Mouse (Mus musculus): ENCODE measurements around the gene Lrg1. TPM values are rescaled to one million over a fixed set of nuclear protein-coding genes. Genes with fewer than 3 reads are reported as not detected.

Gene Lrg1
- total and polyA plus RNA-seq, 2 experiments from 2014 or later: 0.43 to 0.49 TPM

GRCm38 (mm10) chr17:56119981-56120880 is 1.6 kb downstream of the Lrg1 start:
- H3K9me3 ChIP-seq (ENCODE audit: low read length): peaks cover 6% of the 10 kb centered on the region; the same call in 1 of the 2 replicates
- no peak overlapping the region for H3K9ac ChIP-seq (replicated peaks; ENCODE audit: low read length, poor library complexity, severe bottlenecking)
- 0 out of 2 replicates have a peak overlapping the region, but pooled peaks have one; percentile 15 for H3K4me2 ChIP-seq (ENCODE audit: low read depth, low read length, poor library complexity, severe bottlenecking)
- ATAC-seq (ENCODE audit: low FRiP score) (no peak), DNase-seq (ENCODE audit: low spot score) (no peak)
- no peak for TF ChIP-seq CTCF (IDR thresholded peaks at IDR 0.05)
- WGBS: 7% methylated on average over 66 of the region's 66 CpGs
- peak overlapping the region; percentile 5; the same call in 1 of the 2 replicates for H3K4me3 ChIP-seq (ENCODE audit: low read depth, low read length)
- H3K36me3 ChIP-seq (ENCODE audit: insufficient read depth, low read length): peaks cover 14% of the 10 kb centered on the region
- H3K27me3 ChIP-seq (ENCODE audit: insufficient read depth, low read length): peaks cover 38% of the 10 kb centered on the region
- no peak overlapping the region for H3K27ac ChIP-seq (ENCODE audit: low read depth, low read length)
- peaks cover 4% of the 10 kb centered on the region; the same call in 1 of the 2 replicates for H3K4me1 ChIP-seq (ENCODE audit: insufficient read depth, low read length)

GRCm38 (mm10) chr17:56119431-56119830 is 2.4 kb downstream of the Lrg1 start:
- H3K36me3 ChIP-seq (ENCODE audit: insufficient read depth, low read length): peaks cover 8% of the 10 kb centered on the region
- H3K27me3 ChIP-seq (ENCODE audit: insufficient read depth, low read length): peaks cover 38% of the 10 kb centered on the region
- no peak overlapping the region for H3K4me2 ChIP-seq (ENCODE audit: low read depth, low read length, poor library complexity, severe bottlenecking)
- peaks cover 6% of the 10 kb centered on the region; the same call in 1 of the 2 replicates for H3K9me3 ChIP-seq (ENCODE audit: low read length)
- no peak overlapping the region for H3K4me3 ChIP-seq (ENCODE audit: low read depth, low read length)
- DNase-seq (ENCODE audit: low spot score): no peak
- H3K4me1 ChIP-seq (ENCODE audit: insufficient read depth, low read length): peaks cover 4% of the 10 kb centered on the region; the same call in 1 of the 2 replicates
- no peak overlapping the region for H3K9ac ChIP-seq (replicated peaks; ENCODE audit: low read length, poor library complexity, severe bottlenecking)
- WGBS: 50% methylated on average over 12 of the region's 12 CpGs
- no peak for ATAC-seq (ENCODE audit: low FRiP score)
- no peak for TF ChIP-seq CTCF (IDR thresholded peaks at IDR 0.05)
- H3K27ac ChIP-seq (ENCODE audit: low read depth, low read length): no peak overlapping the region

GRCm38 (mm10) chr17:56117251-56117710 is 4.5 kb downstream of the Lrg1 start, which contains the start of gene Plin5:
Gene Plin5, minus strand, starts transcription at chr17:56117596.
- H3K9ac ChIP-seq (replicated peaks; ENCODE audit: low read length, poor library complexity, severe bottlenecking): no peak within 1 kb of the TSS
- WGBS: 3% methylated on average over 27 of the region's 27 CpGs
- H3K4me3 ChIP-seq (ENCODE audit: low read depth, low read length): peak within 1 kb of the TSS; percentile 25
- ATAC-seq (ENCODE audit: low FRiP score) (peak; percentile 61), DNase-seq (ENCODE audit: low spot score) (peak; percentile 59)
- no peak within 1 kb of the TSS for H3K27ac ChIP-seq (ENCODE audit: low read depth, low read length)
- TF ChIP-seq CTCF (IDR thresholded peaks at IDR 0.05): no peak
- no peaks in the 10 kb centered on the region for H3K36me3 ChIP-seq (ENCODE audit: insufficient read depth, low read length)
- H3K9me3 ChIP-seq (ENCODE audit: low read length): 0 out of 2 replicates have a peak, but pooled peaks cover 3% of the 10 kb centered on the region
- peak within 1 kb of the TSS; percentile 54 for H3K4me2 ChIP-seq (ENCODE audit: low read depth, low read length, poor library complexity, severe bottlenecking)
- peaks cover 4% of the 10 kb centered on the region; the same call in 1 of the 2 replicates for H3K4me1 ChIP-seq (ENCODE audit: insufficient read depth, low read length)
- peaks cover 38% of the 10 kb centered on the region for H3K27me3 ChIP-seq (ENCODE audit: insufficient read depth, low read length)

GRCm38 (mm10) chr17:56116193-56116592 is 5.6 kb downstream of the Lrg1 start:
- no peak for ATAC-seq (ENCODE audit: low FRiP score)
- no peak for DNase-seq (ENCODE audit: low spot score)
- no peak overlapping the region for H3K27ac ChIP-seq (ENCODE audit: low read depth, low read length)
- 75% methylated on average over 10 of the region's 10 CpGs for WGBS
- H3K27me3 ChIP-seq (ENCODE audit: insufficient read depth, low read length): peaks cover 30% of the 10 kb centered on the region
- no peak overlapping the region for H3K4me2 ChIP-seq (ENCODE audit: low read depth, low read length, poor library complexity, severe bottlenecking)
- H3K4me1 ChIP-seq (ENCODE audit: insufficient read depth, low read length): peaks cover 4% of the 10 kb centered on the region; the same call in 1 of the 2 replicates
- TF ChIP-seq CTCF (IDR thresholded peaks at IDR 0.05): no peak
- no peak overlapping the region for H3K9ac ChIP-seq (replicated peaks; ENCODE audit: low read length, poor library complexity, severe bottlenecking)
- H3K9me3 ChIP-seq (ENCODE audit: low read length): no peaks in the 10 kb centered on the region
- H3K36me3 ChIP-seq (ENCODE audit: insufficient read depth, low read length): no peaks in the 10 kb centered on the region
- no peak overlapping the region for H3K4me3 ChIP-seq (ENCODE audit: low read depth, low read length)

- ATAC-seq (ENCODE audit: low FRiP score) (no peak), DNase-seq (ENCODE audit: low spot score) (no peak)
- H3K4me3 ChIP-seq (ENCODE audit: low read depth, low read length): no peak overlapping the region
- no peaks in the 10 kb centered on the region for H3K9me3 ChIP-seq (ENCODE audit: low read length)
- 76% methylated on average over 3 of the region's 3 CpGs for WGBS
- no peak for TF ChIP-seq CTCF (IDR thresholded peaks at IDR 0.05)
- no peaks in the 10 kb centered on the region for H3K36me3 ChIP-seq (ENCODE audit: insufficient read depth, low read length)
- H3K4me1 ChIP-seq (ENCODE audit: insufficient read depth, low read length): no peaks in the 10 kb centered on the region
- H3K27me3 ChIP-seq (ENCODE audit: insufficient read depth, low read length): no peaks in the 10 kb centered on the region
- no peak overlapping the region for H3K9ac ChIP-seq (replicated peaks; ENCODE audit: low read length, poor library complexity, severe bottlenecking)
- H3K27ac ChIP-seq (ENCODE audit: low read depth, low read length): no peak overlapping the region
- H3K4me2 ChIP-seq (ENCODE audit: low read depth, low read length, poor library complexity, severe bottlenecking): no peak overlapping the region
Measured at GRCm38 (mm10) chr17:56112743-56113142, 9.1 kb downstream of the Lrg1 start.

GRCm38 (mm10) chr17:56111864-56112263 is 9.9 kb downstream of the Lrg1 start:
- DNase-seq (ENCODE audit: low spot score): peak; percentile 81
- H3K4me1 ChIP-seq (ENCODE audit: insufficient read depth, low read length): no peaks in the 10 kb centered on the region
- H3K36me3 ChIP-seq (ENCODE audit: insufficient read depth, low read length): no peaks in the 10 kb centered on the region
- no peaks in the 10 kb centered on the region for H3K27me3 ChIP-seq (ENCODE audit: insufficient read depth, low read length)
- H3K4me3 ChIP-seq (ENCODE audit: low read depth, low read length): no peak overlapping the region
- ATAC-seq (ENCODE audit: low FRiP score): peak; percentile 42; the same call in 1 of the 2 replicates
- no peak overlapping the region for H3K9ac ChIP-seq (replicated peaks; ENCODE audit: low read length, poor library complexity, severe bottlenecking)
- peak; percentile 86 for TF ChIP-seq CTCF (IDR thresholded peaks at IDR 0.05)
- H3K9me3 ChIP-seq (ENCODE audit: low read length): no peaks in the 10 kb centered on the region
- WGBS: 42% methylated on average over 5 of the region's 5 CpGs
- H3K27ac ChIP-seq (ENCODE audit: low read depth, low read length): no peak overlapping the region
- H3K4me2 ChIP-seq (ENCODE audit: low read depth, low read length, poor library complexity, severe bottlenecking): no peak overlapping the region

All from midbrain, postnatal 0 days (tissue).